Mouse (Mus musculus): Measurements from ENCODE around the gene Bcl7c.
A peak's percentile ranks its signal among the peaks of the same experiment; 100 is the strongest.
"Not testable (repeated sequence)": the region's sequence is repeated elsewhere in the genome, so short reads cannot be mapped to it uniquely, and the experiment has no call there.

Gene Bcl7c

GRCm38 (mm10) chr7:127714816-127715215 is 6.1 kb upstream of the Bcl7c start:
- peak; percentile 53 for DNase-seq

- peak; percentile 78 for DNase-seq
These were observed 4.0 kb upstream of the Bcl7c start, which contains the start of gene Ctf1 for GRCm38 (mm10) chr7:127712461-127713385. TSS of gene Ctf1 (plus strand) at chr7:127712736.

GRCm38 (mm10) chr7:127711456-127711855 is 2.7 kb upstream of the Bcl7c start:
- peak; percentile 43 for DNase-seq

GRCm38 (mm10) chr7:127711031-127711430 is 2.3 kb upstream of the Bcl7c start:
- no peak for DNase-seq

- no peak for DNase-seq
These were observed 687 bp upstream of the Bcl7c start for GRCm38 (mm10) chr7:127709261-127709979.

- DNase-seq = no peak
These were observed 851 bp downstream of the Bcl7c start for GRCm38 (mm10) chr7:127707957-127708206.

- DNase-seq = peak; percentile 67
These were observed 1.4 kb downstream of the Bcl7c start for GRCm38 (mm10) chr7:127707045-127707956.

- peak; percentile 86 for DNase-seq
These were observed 3.0 kb downstream of the Bcl7c start for GRCm38 (mm10) chr7:127705706-127706105.

GRCm38 (mm10) chr7:127704598-127704997 is 4.1 kb downstream of the Bcl7c start:
- peak; percentile 51 for DNase-seq

- DNase-seq = peak; percentile 49
These were observed 5.1 kb downstream of the Bcl7c start for GRCm38 (mm10) chr7:127703561-127704178.

GRCm38 (mm10) chr7:127700712-127701331 is 7.9 kb downstream of the Bcl7c start:
- no peak for DNase-seq

GRCm38 (mm10) chr7:127698986-127699385 is 9.7 kb downstream of the Bcl7c start:
- no peak for DNase-seq

- not testable (repeated sequence) for DNase-seq
These were observed 15.0 kb downstream of the Bcl7c start for GRCm38 (mm10) chr7:127693730-127694129.

- DNase-seq = no peak
These were observed 15.4 kb downstream of the Bcl7c start for GRCm38 (mm10) chr7:127693290-127693689.

GRCm38 (mm10) chr7:127691221-127691989 is 17.3 kb downstream of the Bcl7c start:
- peak; percentile 77 for DNase-seq

GRCm38 (mm10) chr7:127689626-127690280 is 19.0 kb downstream of the Bcl7c start:
- no peak for DNase-seq

- no peak for DNase-seq
These were observed 19.8 kb downstream of the Bcl7c start for GRCm38 (mm10) chr7:127688935-127689334.

- no peak for DNase-seq
These were observed 21.8 kb downstream of the Bcl7c start for GRCm38 (mm10) chr7:127686740-127687449.

- DNase-seq = no peak
These were observed 23.3 kb downstream of the Bcl7c start for GRCm38 (mm10) chr7:127685304-127686018.
